Mouse (Mus musculus) intestine, postnatal 0 days (tissue): ENCODE results near the gene Ass1. TPM values are rescaled to one million over a fixed set of nuclear protein-coding genes. Genes with fewer than 3 reads are reported as not detected.

Source experiments
- ATAC-seq: fragments of 200-750 bp; cut with Nextera tagmentation; 2 replicates; pipeline ENCODE4 v1.8.0; 2017; ENCODE audit warnings: mild to moderate bottlenecking, moderate TSS enrichment, moderate library complexity
- H3K27ac ChIP-seq: fragments of 300-500 bp; sonication (generic); 2 replicates; pipeline ENCODE4 v1.5.1; 2014; ENCODE audit warnings: mild to moderate bottlenecking, low read depth, low read length, moderate library complexity
- H3K27me3 ChIP-seq: fragments of 300-500 bp; sonication (generic); replicated peaks from 2 replicates; pipeline ENCODE4 v1.6.1; 2014; ENCODE audit warnings: low read length, mixed read lengths; ENCODE audit not compliant: control insufficient read depth, insufficient read depth
- H3K36me3 ChIP-seq: fragments of 300-500 bp; sonication (generic); 2 replicates; pipeline ENCODE4 v1.6.1; 2014; ENCODE audit warnings: mild to moderate bottlenecking, moderate library complexity; ENCODE audit not compliant: control insufficient read depth, insufficient read depth
- H3K4me1 ChIP-seq: fragments of 300-500 bp; sonication (generic); replicated peaks from 2 replicates; pipeline ENCODE4 v1.6.1; 2014; ENCODE audit warnings: antibody characterized with exemption, low read length, mixed read lengths; ENCODE audit not compliant: control insufficient read depth, insufficient read depth
- H3K4me2 ChIP-seq: fragments of 300-500 bp; sonication (generic); replicated peaks from 2 replicates; pipeline ENCODE4 v1.6.1; 2014; ENCODE audit warnings: low read depth, mild to moderate bottlenecking, moderate library complexity
- H3K4me3 ChIP-seq: fragments of 300-500 bp; sonication (generic); 2 replicates; pipeline ENCODE4 v1.5.1; 2014; ENCODE audit warnings: low read depth, low read length
- H3K9ac ChIP-seq: fragments of 300-500 bp; sonication (generic); 2 replicates; pipeline ENCODE4 v1.6.1; 2014; ENCODE audit warnings: mild to moderate bottlenecking, low read depth, low read length
- H3K9me3 ChIP-seq: fragments of 300-500 bp; sonication (generic); 2 replicates; pipeline ENCODE4 v1.6.1; 2016; ENCODE audit warnings: mixed run types; ENCODE audit not compliant: control insufficient read depth
- CTCF ChIP-seq: sonication (generic); IDR thresholded peaks from 2 replicates; pipeline ENCODE4 v1.5.1; 2016; ENCODE audit warnings: low read depth, mild to moderate bottlenecking, control low read depth, antibody characterized with exemption, moderate library complexity
- WGBS: fragments of 180-500 bp; shearing (Covaris S2); extraction: QIAGEN DNeasy Blood & Tissue Kit; methylation state at CpG from one replicate; pipeline ENCODE4 v1.1.7; 2014; 5-methylcytosine and 5-hydroxymethylcytosine counted together
- polyA plus RNA-seq: library from polyadenylated mRNA; unstranded; fragments of >200 nt; fragmentation: Nextera tagmentation; extraction: Ambion mirVana; gene quantifications from 2 replicates; pipeline ENCODE4 v1.2.1, GENCODE M21; 2015

The Ass1 gene
- polyA plus RNA-seq, 1 experiment from 2014 or later = 492 TPM

- H3K4me2 ChIP-seq = peak overlapping the region; percentile 74; the same call in 1 of the 2 replicates
- H3K9me3 ChIP-seq = no peaks in the 10 kb centered on the region
- no peaks in the 10 kb centered on the region for H3K36me3 ChIP-seq
- H3K27me3 ChIP-seq = no peaks in the 10 kb centered on the region
- H3K4me3 ChIP-seq = no peak overlapping the region
- H3K9ac ChIP-seq = no peak overlapping the region
- no peak for TF ChIP-seq CTCF
- no peak for ATAC-seq
- 0 out of 2 replicates have a peak, but pooled peaks cover 11% of the 10 kb centered on the region for H3K4me1 ChIP-seq
- H3K27ac ChIP-seq = peak overlapping the region; percentile 87; the same call in 1 of the 2 replicates
- WGBS = 64% methylated on average over 7 of the region's 7 CpGs
Measured at GRCm38 (mm10) chr2:31460920-31461319, 9.1 kb upstream of the Ass1 start.

- no peak for ATAC-seq
- Histone ChIP-seq H3K27ac (peak overlapping the region; percentile 35; the same call in 1 of the 2 replicates), H3K27me3 (no peaks in the 10 kb centered on the region), H3K36me3 (no peaks in the 10 kb centered on the region), H3K9ac (no peak overlapping the region), H3K4me2 (no peak overlapping the region; the same call in 1 of the 2 replicates), H3K9me3 (no peaks in the 10 kb centered on the region), H3K4me3 (no peak overlapping the region), H3K4me1 (0 out of 2 replicates have a peak, but pooled peaks cover 11% of the 10 kb centered on the region)
- TF ChIP-seq CTCF = no peak
- 26% methylated on average over 8 of the region's 8 CpGs for WGBS
Measured at GRCm38 (mm10) chr2:31462051-31462450, 8.0 kb upstream of the Ass1 start.

DNA sequence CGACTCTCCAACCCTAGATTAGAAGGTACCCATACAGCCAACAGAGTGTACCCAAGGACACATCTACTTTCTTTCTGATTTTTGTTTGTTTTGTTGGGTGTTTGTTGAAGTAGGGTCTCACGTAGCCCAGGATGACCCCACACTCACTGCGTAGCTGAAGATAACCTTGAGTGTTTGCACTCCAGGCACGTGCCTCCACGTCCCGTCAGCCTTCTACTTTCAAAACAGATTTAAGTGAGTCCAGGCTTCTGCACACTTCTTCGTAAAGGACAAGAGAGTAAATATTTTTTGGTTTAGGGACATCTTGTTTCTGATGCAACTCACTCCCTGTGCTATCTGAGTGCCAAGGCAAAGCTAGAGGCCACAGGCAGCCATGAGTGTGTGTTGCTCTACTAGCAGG is 6.8 kb upstream of the Ass1 start:
- H3K27me3 ChIP-seq = no peaks in the 10 kb centered on the region
- ATAC-seq = no peak
- 0 out of 2 replicates have a peak, but pooled peaks cover 11% of the 10 kb centered on the region for H3K4me1 ChIP-seq
- H3K27ac ChIP-seq = peak overlapping the region; percentile 41; the same call in 1 of the 2 replicates
- no peaks in the 10 kb centered on the region for H3K36me3 ChIP-seq
- 58% methylated on average over 7 of the region's 7 CpGs for WGBS
- TF ChIP-seq CTCF = no peak
- no peak overlapping the region for H3K4me2 ChIP-seq
- H3K9ac ChIP-seq = no peak overlapping the region
- no peak overlapping the region for H3K4me3 ChIP-seq
- no peaks in the 10 kb centered on the region for H3K9me3 ChIP-seq

- H3K9ac ChIP-seq = no peak overlapping the region
- no peaks in the 10 kb centered on the region for H3K9me3 ChIP-seq
- H3K27me3 ChIP-seq = no peaks in the 10 kb centered on the region
- no peak for TF ChIP-seq CTCF
- peak overlapping the region; percentile 13; the same call in 1 of the 2 replicates for H3K4me2 ChIP-seq
- H3K4me1 ChIP-seq = 0 out of 2 replicates have a peak, but pooled peaks cover 9% of the 10 kb centered on the region
- H3K4me3 ChIP-seq = no peak overlapping the region
- H3K36me3 ChIP-seq = no peaks in the 10 kb centered on the region
- H3K27ac ChIP-seq = peak overlapping the region; percentile 50; the same call in 1 of the 2 replicates
- ATAC-seq = peak; percentile 21
- WGBS = 28% methylated on average over 8 of the region's 8 CpGs
Measured at GRCm38 (mm10) chr2:31463696-31464528, 6.1 kb upstream of the Ass1 start.

DNA sequence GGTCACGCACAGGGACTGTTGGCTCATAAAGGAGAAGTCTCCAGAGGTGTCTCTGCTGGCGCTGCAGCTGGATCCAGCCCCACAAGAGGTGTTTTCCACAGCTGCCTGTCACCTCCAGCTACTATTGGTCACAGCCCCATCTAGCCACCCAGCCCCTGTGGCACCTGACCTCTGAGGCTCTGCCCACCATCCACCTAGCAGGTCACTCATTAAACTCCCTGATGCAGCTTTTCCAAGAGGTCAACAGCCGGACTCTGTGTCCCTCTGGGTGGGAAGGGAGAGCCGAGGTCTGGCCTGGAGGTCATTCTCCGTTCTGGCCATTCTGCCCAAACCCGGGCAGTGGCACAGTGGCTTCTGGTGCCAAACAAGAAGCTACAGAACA is 5.5 kb upstream of the Ass1 start:
- 0 out of 2 replicates have a peak, but pooled peaks have one; percentile 1 for ATAC-seq
- Histone ChIP-seq H3K36me3 (no peaks in the 10 kb centered on the region), H3K4me1 (0 out of 2 replicates have a peak, but pooled peaks cover 9% of the 10 kb centered on the region), H3K9ac (no peak overlapping the region), H3K4me2 (no peak overlapping the region; the same call in 1 of the 2 replicates), H3K4me3 (no peak overlapping the region), H3K27ac (no peak overlapping the region; the same call in 1 of the 2 replicates), H3K27me3 (no peaks in the 10 kb centered on the region), H3K9me3 (no peaks in the 10 kb centered on the region)
- whole genome bisulfite sequencing = 59% methylated on average over 6 of the region's 6 CpGs
- TF ChIP-seq CTCF = no peak

DNA sequence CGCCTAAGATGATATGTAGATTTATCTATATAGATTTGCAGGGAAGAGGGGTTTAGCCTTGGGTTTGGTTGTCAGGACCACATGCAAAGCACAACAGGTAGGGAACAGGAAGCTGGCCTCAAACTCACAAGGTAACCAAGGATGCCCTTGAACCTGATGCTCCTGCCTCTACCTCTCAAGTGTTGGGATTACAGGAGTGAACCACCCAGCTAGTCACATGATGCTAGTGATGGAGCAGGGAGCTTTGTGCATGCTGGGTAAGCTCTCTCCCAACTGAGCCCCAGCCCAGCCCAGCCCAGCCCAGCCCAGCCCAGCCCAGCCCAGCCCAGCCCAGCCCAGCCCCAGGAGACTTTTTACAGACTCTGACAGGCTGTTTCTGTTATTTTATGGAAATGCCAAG is 2.5 kb upstream of the Ass1 start:
- no peak overlapping the region for H3K9ac ChIP-seq
- H3K9me3 ChIP-seq = no peaks in the 10 kb centered on the region
- no peaks in the 10 kb centered on the region for H3K36me3 ChIP-seq
- no peak for TF ChIP-seq CTCF
- H3K4me3 ChIP-seq = no peak overlapping the region
- H3K4me1 ChIP-seq = no peaks in the 10 kb centered on the region
- 94% methylated on average over 1 of the region's 1 CpGs for WGBS
- H3K27ac ChIP-seq = no peak overlapping the region
- H3K4me2 ChIP-seq = no peak overlapping the region
- H3K27me3 ChIP-seq = no peaks in the 10 kb centered on the region
- ATAC-seq = no peak
